Mouse (Mus musculus): ENCODE measurements at regions not wholly inside any gene's neighbourhood (a gene's known extent, or its start where the extent isn't known, plus 50 kb on each side); places are given as distances from the start of the nearest gene placed in this dataset.

DNA sequence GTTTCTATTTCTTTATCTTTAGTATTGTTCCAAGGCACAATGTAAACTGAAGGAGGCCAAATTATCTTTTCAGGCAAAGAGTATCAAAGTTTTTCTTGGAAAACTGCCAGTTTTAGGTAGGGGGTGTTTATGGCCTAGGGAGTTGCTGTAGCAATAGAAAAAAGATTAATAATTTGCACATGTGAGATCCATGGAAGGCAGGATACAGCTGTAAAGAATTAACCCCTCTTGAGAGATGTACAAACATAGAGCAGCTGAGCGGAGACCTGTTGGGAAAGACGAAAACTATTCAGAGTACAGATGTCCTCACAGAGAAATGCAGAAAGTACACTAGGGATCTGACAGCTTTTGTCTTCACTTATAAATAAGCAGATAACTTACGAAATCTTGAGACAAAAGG is 176.8 kb downstream of the Fign start:
- intact Hi-C loops (cut with DNase I): no loop called here
- no peak for DNase-seq (ENCODE audit: extremely low spot score in 1 of 2, low spot score in 2 of 2)

DNA sequence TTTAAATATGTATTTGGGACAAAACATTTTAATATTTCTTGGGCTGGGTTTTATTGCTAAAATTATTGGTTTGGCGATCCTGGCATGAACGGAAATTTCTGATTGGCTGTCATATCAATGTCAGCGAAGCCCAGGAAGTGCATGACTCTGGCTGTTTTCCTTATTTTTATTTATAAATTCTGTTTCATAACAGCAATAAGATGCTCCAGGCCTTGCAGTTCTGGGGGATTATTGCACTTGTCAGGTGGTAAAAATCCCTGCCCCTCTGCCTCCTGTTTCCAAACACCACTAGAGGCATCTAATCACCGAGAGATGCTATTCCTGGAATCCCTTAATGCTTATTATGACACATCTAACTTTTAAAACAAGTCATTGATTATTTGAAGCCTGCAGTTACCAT is 177.8 kb downstream of the Fign start:
- intact Hi-C loops (cut with DNase I): no loop called here
- DNase-seq (ENCODE audit: extremely low spot score in 1 of 2, low spot score in 2 of 2): no peak

DNA sequence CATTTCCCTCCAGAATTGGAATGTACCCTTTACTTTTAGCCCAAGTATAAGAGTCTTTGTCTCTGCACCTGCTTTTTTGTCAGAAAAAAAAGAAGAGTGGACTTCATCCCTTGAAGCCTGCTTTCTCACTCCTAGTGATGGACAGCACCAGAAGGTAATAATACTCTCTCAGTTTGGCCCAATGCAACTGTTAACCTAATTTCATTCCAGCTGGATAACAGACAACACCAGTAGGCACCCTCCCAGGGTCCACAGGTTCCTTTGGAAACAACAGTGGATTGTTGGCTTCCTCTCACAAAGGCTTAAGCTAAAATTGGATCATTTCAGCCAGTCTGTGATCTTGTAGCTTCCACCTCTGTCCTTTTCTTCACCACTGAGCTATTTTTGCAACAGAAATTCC is 197.2 kb downstream of the Fign start:
- intact Hi-C loops (cut with DNase I): no loop called here
- DNase-seq (ENCODE audit: extremely low spot score in 1 of 2, low spot score in 2 of 2): no peak

DNA sequence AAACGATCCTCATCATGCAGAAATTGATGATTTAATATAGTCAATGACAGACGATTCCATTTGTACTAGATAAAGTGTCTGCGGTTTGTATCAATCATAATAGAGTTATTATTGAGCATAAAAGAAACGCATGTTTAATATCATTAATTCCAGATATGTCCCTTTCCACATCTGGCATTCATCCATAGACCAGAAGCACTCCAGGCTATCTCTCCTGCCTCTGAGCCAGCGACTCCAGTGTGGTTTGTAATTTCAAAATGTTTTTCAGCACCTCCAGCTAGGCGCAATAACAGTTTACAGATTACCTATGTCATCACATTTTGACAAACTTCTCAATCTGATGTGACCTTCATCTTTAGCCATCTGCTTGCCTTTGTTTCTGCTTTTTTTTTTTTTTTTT is 219.4 kb downstream of the Fign start:
- no peak for DNase-seq (ENCODE audit: extremely low spot score in 1 of 2, low spot score in 2 of 2)
- intact Hi-C loops (cut with DNase I): no loop called here

DNA sequence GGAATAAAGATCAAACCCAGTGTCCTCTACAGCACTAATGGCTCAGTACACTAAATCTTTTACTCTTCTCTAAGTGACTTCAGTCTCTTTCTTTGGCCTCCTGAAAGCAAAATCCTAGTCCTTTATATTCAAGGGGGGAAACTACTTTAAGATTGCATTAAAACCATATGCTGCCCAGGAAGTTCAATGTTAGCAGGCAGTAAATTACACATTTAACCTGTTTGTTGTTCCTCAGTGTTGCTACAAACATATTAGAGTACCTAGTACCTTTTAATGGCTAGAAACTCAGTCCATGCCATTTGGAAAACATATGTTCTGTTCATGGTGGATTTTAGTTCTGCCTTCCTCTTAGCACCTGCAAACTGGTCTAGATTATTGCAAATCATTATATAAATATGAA is 220.5 kb downstream of the Fign start:
- intact Hi-C loops (cut with DNase I): no loop called here
- DNase-seq (ENCODE audit: extremely low spot score in 1 of 2, low spot score in 2 of 2): no peak

DNA sequence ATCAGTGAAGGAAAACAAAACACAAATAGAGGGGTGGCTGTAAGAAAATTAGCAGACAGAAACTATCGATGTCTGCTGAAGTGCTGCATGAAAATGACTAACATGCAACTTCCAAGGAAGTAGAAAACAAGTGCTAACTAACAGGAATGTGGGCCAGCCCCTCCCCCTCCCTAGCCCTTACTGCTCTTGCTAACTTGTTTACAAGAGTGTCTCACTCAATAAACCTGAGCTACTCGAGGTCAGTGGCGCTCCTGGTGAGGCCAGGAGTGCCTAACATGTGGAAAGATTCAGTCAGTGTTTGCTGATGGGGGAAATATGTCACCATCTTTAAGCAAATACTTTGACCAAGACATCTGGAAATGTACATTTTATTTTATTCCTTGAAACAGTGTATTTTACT is 221.5 kb downstream of the Fign start:
- intact Hi-C loops (cut with DNase I): no loop called here
- peak in 1 of 2 experiments; percentile 26 for DNase-seq (ENCODE audit: extremely low spot score in 1 of 2, low spot score in 2 of 2)

DNA sequence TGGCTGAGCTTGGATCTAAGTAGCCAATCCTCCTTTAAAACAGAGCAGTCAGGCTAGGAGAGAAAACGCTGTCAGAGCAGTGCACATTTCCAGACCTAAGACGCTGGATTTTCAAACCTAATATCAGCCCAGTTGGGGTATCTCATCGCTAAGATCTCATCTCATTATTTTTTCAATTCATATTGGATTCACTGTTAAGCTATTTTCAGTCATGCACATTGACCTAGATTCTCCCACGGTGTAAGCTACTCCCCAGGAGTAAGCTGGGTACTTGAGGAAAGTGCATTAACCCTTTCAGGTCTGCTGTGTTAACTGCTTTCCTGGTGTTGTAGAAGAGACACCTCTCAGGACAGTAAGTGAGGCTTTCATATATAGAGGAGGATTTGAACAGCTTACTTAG is 222.7 kb downstream of the Fign start:
- DNase-seq (ENCODE audit: extremely low spot score in 1 of 2, low spot score in 2 of 2): no peak
- intact Hi-C loops (cut with DNase I): no loop called here

DNA sequence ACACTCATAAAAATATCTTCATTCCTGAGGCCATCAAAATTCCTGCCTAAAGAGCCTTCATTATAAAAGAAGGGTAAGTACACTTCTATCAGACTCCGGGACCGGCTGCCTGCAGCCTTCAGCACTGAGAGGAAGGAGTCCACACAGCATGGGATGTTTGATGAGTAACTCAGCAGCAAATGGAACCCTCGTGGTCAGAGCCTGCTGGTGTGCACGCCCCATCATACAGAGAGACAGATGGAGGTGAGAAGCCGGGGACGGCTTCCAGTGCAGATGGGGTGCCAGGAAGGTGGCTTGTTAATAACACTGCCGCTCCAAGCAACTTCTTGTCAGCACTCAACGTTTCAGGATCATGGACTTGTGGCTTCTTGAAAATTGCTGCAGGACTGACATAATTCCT is 231.3 kb downstream of the Fign start:
- no peak for DNase-seq (ENCODE audit: extremely low spot score in 1 of 2, low spot score in 2 of 2)
- intact Hi-C loops (cut with DNase I): no loop called here

DNA sequence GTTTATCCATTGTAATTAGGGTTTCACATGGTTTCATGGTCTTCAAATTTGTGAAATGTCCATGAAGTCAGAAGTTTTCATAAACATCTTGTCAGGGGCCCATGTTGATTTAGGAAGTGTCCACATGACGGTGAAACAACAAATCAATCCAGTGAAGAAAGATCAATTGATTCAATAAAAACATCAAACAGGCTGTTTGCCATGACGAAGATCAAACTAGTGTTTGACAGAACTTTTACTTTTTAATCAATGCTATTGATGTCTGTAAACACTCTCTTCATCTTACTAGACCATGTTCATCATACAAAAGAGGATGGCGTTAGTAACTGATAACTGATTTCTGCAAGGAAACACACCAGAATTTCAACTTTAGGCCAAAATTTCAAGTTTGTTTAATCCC is 236.0 kb downstream of the Fign start:
- intact Hi-C loops (cut with DNase I): no loop called here

DNA sequence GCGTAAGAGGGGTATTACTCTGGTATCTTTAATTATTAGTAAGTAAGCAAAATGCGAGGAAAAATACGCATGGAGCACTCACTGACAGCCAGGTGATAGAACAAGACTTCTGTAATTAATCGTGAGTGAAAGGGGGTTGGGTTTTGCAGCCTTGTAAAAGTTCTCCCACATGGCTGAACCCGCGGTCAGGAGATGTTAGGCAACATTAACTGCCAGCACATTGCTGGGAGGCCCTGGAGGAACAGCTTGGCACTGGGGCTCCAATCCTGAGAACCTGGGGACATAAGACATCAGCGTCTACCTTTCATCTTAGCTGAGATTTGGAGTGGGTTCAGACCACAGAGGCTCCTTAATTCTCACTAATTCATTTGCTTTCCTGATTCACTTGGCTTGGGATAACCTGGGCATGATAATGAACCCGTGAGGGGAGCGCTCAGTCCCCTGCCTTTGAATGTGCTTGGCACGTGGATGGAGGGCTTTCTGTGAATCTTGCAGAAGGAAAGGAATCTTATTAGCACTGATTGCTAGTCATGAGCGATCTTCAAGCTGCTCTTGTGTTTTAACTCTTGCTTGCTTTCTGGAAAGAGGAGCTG is 241.3 kb downstream of the Fign start:
- intact Hi-C loops (cut with DNase I): no loop called here
- DNase-seq (ENCODE audit: extremely low spot score in 1 of 2, low spot score in 2 of 2): no peak

More for the DNA sequence above, 236.0 kb downstream of the Fign start:
- no peak for DNase-seq (ENCODE audit: extremely low spot score in 1 of 2, low spot score in 2 of 2)

DNA sequence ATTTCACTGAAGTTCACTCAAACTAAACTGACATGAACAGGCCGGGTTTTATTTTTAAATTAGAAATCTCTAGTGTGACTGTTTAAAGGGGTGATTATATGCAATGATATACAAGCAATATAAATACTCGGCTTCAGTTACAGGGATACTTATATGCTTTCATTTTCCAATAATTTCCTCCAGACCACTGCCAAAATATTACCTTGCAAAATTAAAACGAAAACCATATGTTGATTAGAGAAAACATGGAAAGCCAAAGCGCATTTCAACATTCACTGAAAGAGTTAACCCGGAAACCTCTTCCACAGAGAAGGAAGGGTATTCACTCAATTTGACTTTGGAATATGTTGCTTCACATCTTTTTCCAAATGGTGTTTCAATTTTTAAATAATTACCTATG is 242.4 kb downstream of the Fign start:
- intact Hi-C loops (cut with DNase I): no loop called here
- no peak for DNase-seq (ENCODE audit: extremely low spot score in 1 of 2, low spot score in 2 of 2)

DNA sequence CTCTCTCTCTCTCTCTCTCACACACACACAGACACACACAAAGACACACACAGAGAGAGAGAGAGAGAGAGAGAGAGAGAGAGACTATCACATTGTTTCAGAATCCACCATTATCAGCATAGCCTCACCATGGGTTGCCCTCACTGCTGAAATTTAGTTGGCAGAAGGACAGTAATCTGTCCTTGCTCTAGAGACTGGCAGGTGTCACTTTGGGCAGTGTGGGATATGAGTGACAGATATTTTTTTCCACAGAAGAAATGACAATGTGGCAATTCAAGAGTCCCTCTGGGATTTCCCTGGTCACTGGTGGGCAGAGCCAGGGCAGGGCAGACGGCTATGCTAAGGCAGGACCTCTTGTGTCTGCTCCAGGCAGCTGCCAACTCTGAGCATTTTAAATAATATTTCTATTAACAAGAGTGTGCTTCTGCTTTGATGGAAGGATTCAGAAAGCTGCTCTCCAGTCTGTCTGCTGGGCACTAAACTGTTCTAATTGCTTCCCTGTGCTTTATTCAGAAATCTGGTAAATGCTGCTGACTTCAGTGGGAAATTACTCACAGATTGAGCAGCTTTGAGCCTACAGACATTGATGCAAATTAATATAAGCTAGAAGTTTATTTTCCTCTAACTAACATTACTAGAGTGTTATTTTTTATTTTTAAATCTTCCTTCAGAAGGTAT is 243.5 kb downstream of the Fign start:
- intact Hi-C loops (cut with DNase I): no loop called here
- no peak for DNase-seq (ENCODE audit: extremely low spot score in 1 of 2, low spot score in 2 of 2)

DNA sequence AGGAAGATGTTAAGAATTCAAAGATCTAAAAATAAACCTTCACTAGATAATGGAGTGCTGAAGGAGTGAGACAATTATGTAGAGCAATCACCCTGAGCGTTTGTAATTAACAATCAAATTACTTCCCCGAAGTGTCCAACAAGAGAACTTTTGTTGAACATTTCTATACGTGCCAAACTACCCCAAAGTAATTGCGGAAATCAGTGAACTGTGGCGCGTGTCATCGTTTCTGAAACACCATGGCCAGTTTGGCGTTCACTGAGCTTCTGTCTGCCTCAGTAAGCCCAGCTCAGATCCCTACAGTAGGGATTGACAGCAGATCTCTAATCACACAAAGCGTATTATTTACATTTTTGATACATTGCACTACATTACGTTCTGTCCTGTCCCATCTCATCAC is 244.6 kb downstream of the Fign start:
- intact Hi-C loops (cut with DNase I): no loop called here
- no peak for DNase-seq (ENCODE audit: extremely low spot score in 1 of 2, low spot score in 2 of 2)

DNA sequence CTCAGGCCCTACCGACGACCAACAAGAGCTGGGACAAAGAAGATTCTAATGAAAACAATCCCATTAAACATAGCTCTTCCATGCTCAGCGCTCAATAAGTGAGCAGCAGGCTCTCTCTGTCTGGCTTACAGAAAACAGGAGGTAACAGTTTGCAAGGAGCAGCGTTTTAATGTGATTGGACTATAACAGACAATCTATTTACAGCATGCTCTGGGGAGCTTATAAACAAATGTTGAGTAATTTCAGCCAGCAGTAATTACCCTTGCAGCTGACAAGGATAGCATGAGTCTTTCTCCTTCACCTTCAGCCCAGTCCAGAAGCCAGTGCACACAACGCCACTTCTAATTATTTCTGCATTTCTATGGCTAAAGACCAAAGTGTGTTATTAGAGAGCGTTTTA is 245.6 kb downstream of the Fign start:
- intact Hi-C loops (cut with DNase I): no loop called here
- DNase-seq (ENCODE audit: extremely low spot score in 1 of 2, low spot score in 2 of 2): no peak

DNA sequence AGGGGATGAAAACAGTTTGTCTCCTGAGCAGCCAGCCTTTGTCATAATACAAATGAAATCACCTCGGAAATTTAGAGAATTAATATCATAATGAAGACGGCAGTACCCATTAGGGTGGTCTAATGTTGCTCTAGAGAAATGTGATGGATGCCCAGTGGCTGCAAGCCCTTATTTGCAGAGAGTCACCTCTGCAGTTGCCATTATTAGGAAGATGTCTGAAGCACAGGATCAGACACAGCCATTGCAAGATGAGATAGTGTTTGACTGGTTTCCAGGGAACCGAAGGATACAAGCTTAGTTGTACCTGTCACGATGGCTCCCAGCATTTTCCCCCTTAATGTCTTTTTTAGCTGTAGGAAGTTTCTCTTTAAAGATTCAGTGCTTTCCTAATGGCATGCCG is 247.8 kb downstream of the Fign start:
- intact Hi-C loops (cut with DNase I): no loop called here

DNA sequence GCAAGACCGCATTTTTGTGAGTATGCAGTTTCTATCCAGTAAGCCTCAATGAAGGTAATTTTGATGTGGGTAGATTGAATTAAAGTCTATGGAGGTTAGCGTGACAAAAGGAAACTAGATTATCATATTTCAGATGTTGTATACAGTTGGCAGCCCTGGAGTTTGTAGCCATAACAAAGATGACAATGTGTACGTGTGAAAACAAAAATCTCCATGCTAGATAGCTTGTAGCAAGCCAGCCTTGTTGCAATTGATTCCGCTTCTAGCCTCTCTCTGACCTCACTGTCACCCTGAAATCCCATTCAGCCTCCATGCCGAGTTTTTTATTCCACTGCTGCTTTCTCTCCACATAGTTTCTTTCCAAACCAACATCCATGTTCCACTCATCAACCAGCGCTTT is 248.4 kb downstream of the Fign start:
- DNase-seq (ENCODE audit: extremely low spot score in 1 of 2, low spot score in 2 of 2): no peak
- intact Hi-C loops (cut with DNase I): no loop called here

More for the DNA sequence above, 247.8 kb downstream of the Fign start:
- DNase-seq (ENCODE audit: extremely low spot score in 1 of 2, low spot score in 2 of 2): no peak

DNA sequence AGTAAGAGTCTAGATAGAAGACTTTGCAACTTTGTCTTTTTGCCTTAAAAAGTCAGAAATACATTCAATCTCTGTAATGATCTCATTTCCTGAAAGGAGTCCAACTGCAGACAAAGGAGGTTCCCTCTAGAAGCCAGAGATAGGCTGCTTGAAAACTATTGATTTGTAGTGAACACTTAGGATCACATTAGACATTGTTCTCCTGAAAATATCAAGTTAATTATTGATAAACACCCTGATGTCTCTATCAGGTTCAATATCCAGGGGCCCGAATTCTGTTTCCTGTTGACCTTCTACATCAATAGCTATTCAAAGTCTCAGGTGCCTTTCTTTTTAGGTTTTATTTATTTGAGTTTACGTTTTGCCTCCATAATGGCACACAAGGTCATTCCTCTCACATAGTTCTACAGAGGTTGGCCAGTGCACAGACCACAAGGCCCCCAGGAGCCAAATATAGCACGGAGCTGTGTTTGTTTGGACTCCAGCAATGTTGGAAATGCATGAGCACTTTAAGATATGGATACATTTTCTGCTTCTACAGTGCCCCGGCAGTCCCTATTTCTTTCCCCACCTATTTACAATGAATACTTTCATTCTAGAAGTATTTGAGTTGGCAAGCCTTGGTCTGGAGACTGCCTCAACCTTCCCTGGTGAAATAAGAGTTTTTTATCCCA is 265.7 kb downstream of the Fign start:
- DNase-seq (ENCODE audit: extremely low spot score in 1 of 2, low spot score in 2 of 2): no peak
- intact Hi-C loops (cut with DNase I): no loop called here

DNA sequence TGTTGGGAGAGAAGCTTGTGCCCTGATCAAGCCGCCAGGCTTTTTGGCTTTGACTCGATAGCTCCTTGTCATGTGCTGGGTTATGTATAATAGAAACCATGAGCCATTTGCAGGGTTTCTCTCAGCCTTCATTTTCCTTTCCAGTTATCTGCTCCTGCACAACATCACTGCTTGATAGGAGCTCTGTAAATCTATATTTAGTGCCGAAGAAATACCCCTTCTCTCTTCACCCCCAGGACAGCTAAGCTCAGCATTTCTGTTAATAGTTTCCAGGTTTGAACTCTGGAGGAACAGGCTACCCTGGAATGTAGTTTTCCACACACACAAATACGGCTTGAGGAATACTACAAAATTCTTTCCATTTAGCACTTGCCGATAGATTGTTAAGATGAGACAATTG is 267.4 kb downstream of the Fign start:
- DNase-seq (ENCODE audit: extremely low spot score in 1 of 2, low spot score in 2 of 2): no peak
- intact Hi-C loops (cut with DNase I): no loop called here

DNA sequence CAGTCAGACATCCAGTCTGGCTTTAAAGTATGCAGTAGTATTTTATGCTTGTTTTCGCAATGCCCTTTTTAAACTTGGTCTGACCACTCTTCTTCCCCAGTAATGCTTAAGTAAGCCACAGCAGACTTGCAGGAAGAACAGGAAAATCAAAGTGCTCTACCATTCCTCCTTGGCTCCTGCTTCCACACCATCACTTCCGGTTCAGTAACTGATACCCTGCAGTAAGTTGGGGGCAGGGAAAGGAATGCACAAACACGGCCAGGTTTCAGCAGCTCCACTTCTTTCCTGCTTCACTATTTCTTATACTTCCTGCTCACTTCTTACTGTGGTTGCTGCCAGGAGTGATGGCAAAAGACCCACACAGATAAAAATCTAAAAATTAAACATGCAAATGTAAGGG is 269.2 kb downstream of the Fign start:
- intact Hi-C loops (cut with DNase I): no loop called here
- no peak for DNase-seq (ENCODE audit: extremely low spot score in 1 of 2, low spot score in 2 of 2)

DNA sequence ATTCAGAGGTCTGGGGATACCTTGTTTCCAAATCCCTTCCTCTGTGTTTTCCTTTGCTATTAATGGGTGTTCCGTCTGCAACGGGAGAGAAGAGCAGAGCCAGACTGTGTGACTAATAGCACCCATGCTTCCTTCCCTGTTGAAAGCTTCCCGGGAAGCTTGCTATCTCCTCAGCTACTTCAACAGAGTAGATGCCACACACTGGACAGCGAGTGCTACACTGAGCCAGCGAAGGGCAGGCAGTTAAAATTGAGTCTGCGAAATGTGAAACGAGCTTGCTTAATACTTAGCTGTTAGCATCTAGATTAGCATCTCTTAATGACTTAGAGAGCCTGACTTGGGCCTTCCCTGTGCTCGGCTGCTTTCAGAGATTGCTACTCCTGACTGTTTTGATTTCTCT is 278.4 kb downstream of the Fign start:
- no peak for DNase-seq (ENCODE audit: extremely low spot score in 1 of 2, low spot score in 2 of 2)
- intact Hi-C loops (cut with DNase I): no loop called here

Data from left cerebral cortex, postnatal 10 days (tissue).